Mouse (Mus musculus): ENCODE measurements around the gene Acot2. TPM values are rescaled to one million over a fixed set of nuclear protein-coding genes. Genes with fewer than 3 reads are reported as not detected.
A peak's percentile ranks its signal among the peaks of the same experiment; 100 is the strongest.

The Acot2 gene
- polyA plus RNA-seq, 1 experiment from 2014 or later: 64.8 TPM

DNA sequence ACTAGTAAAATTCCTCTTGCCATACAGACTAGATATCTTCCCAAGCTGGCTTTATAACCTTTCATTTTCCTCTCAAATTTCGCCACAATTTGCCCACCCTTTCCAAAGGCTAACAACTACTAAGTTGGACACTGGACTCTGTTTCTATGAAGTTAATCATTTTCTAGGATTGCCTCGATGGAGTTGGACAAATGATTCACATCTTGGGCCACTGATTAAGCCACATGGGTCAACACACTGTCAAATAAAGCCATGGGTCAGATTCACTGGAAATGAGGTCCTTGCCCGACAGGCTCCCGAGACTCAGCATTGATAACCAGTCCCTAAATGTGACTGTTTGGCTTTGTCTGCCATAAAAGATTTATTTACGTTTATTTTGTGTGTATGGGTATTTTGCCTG, 54.6 kb downstream of the Acot2 start:
- no peak for DNase-seq (ENCODE audit: low spot score)
- H3K27ac ChIP-seq: peak overlapping the region; percentile 66; the same call in 1 of the 2 replicates

More for the DNA sequence above, 54.6 kb downstream of the Acot2 start:
- Histone ChIP-seq H3K4me2 (ENCODE audit: low read length) (no peak overlapping the region), H3K4me1 (replicated peaks; ENCODE audit: insufficient read depth, low read length) (no peaks in the 10 kb centered on the region), H3K4me3 (replicated peaks; ENCODE audit: low read depth, low read length) (no peak overlapping the region), H3K9me3 (replicated peaks; ENCODE audit: low read length) (no peaks in the 10 kb centered on the region), H3K36me3 (ENCODE audit: insufficient read depth, low read length) (no peaks in the 10 kb centered on the region), H3K9ac (ENCODE audit: low read depth, low read length) (no peak overlapping the region), H3K27me3 (ENCODE audit: insufficient read depth, low read length) (no peaks in the 10 kb centered on the region)
- ATAC-seq (replicated peaks; ENCODE audit: low FRiP score, low read depth): peak; percentile 49; the same call in 1 of the 2 replicates
- no peak for TF ChIP-seq CTCF (IDR thresholded peaks at IDR 0.05; ENCODE audit: low read depth)
- 73% methylated on average over 5 of the region's 5 CpGs for WGBS

Other genes with a start within 250 kb of the Acot2 start
- gene Papln, start 224.2 kb upstream of the Acot2 start, polyA plus RNA-seq (2015; fragmentation: Nextera tagmentation; extraction: Ambion mirVana): 3.6 and 3.7 TPM in 2 replicates
- gene Numb, start 65.9 kb upstream of the Acot2 start, polyA plus RNA-seq (2015; fragmentation: Nextera tagmentation; extraction: Ambion mirVana): 28.7 and 31.5 TPM in 2 replicates
- gene Riox1, start 37.3 kb upstream of the Acot2 start, polyA plus RNA-seq (2015; fragmentation: Nextera tagmentation; extraction: Ambion mirVana): 12.3 and 13.0 TPM in 2 replicates
- not detected in 2 replicates for gene Heatr4, start 3.0 kb upstream of the Acot2 start, polyA plus RNA-seq (2015; fragmentation: Nextera tagmentation; extraction: Ambion mirVana)
- gene Acot1, start 21.6 kb downstream of the Acot2 start, polyA plus RNA-seq (2015; fragmentation: Nextera tagmentation; extraction: Ambion mirVana): 176 and 184 TPM in 2 replicates
- 17.5 and 20.7 TPM in 2 replicates for gene Acot4, start 50.5 kb downstream of the Acot2 start, polyA plus RNA-seq (2015; fragmentation: Nextera tagmentation; extraction: Ambion mirVana)
- not detected in 2 replicates for gene Gm49366, start 51.1 kb downstream of the Acot2 start, polyA plus RNA-seq (2015; fragmentation: Nextera tagmentation; extraction: Ambion mirVana)
- gene Acot3, start 64.3 kb downstream of the Acot2 start, polyA plus RNA-seq (2015; fragmentation: Nextera tagmentation; extraction: Ambion mirVana): 9.3 and 9.5 TPM in 2 replicates
- gene Acot5, start 81.5 kb downstream of the Acot2 start, polyA plus RNA-seq (2015; fragmentation: Nextera tagmentation; extraction: Ambion mirVana): not detected in 2 replicates
- 1.9 and 2.0 TPM in 2 replicates for gene Acot6, start 112.8 kb downstream of the Acot2 start, polyA plus RNA-seq (2015; fragmentation: Nextera tagmentation; extraction: Ambion mirVana)
- 3.4 TPM in 2 replicates for gene Dnal1, start 126.5 kb downstream of the Acot2 start, polyA plus RNA-seq (2015; fragmentation: Nextera tagmentation; extraction: Ambion mirVana)
- 0.33 and 0.50 TPM in 2 replicates for gene Pnma1, start 160.6 kb downstream of the Acot2 start, polyA plus RNA-seq (2015; fragmentation: Nextera tagmentation; extraction: Ambion mirVana)
- gene Elmsan1, start 231.0 kb downstream of the Acot2 start, polyA plus RNA-seq (2015; fragmentation: Nextera tagmentation; extraction: Ambion mirVana): 4.8 and 5.8 TPM in 2 replicates

Data from kidney, postnatal 0 days (tissue).